Mouse (Mus musculus): ENCODE data around the gene Depdc1b. TPM values are rescaled to one million over a fixed set of nuclear protein-coding genes. Genes with fewer than 3 reads are reported as not detected.

Gene Depdc1b
- polyA plus RNA-seq, 1 experiment from 2014 or later = 5.4 TPM

GRCm38 (mm10) chr13:108439012-108439411 is 122.9 kb downstream of the Depdc1b start:
- Histone ChIP-seq H3K27ac (ENCODE audit: low read length) (no peak overlapping the region), H3K4me2 (ENCODE audit: low read length) (no peak overlapping the region), H3K9ac (replicated peaks; ENCODE audit: low read depth, low read length) (no peak overlapping the region), H3K4me3 (replicated peaks; ENCODE audit: low read length) (no peak overlapping the region), H3K36me3 (ENCODE audit: control insufficient read depth, insufficient read depth) (no peaks in the 10 kb centered on the region), H3K27me3 (replicated peaks; ENCODE audit: control insufficient read depth, insufficient read depth, low read length) (no peaks in the 10 kb centered on the region), H3K9me3 (ENCODE audit: control insufficient read depth, low read length) (no peaks in the 10 kb centered on the region), H3K4me1 (replicated peaks; ENCODE audit: control insufficient read depth, insufficient read depth, low read length) (no peaks in the 10 kb centered on the region)
- ATAC-seq = no peak
- 90% methylated on average over 1 of the region's 1 CpGs for WGBS

GRCm38 (mm10) chr13:108448348-108448931 is 132.3 kb downstream of the Depdc1b start:
- no peak for ATAC-seq
- H3K27ac ChIP-seq (ENCODE audit: low read length) = no peak overlapping the region
- 86% methylated on average over 11 of the region's 11 CpGs for WGBS

DNA sequence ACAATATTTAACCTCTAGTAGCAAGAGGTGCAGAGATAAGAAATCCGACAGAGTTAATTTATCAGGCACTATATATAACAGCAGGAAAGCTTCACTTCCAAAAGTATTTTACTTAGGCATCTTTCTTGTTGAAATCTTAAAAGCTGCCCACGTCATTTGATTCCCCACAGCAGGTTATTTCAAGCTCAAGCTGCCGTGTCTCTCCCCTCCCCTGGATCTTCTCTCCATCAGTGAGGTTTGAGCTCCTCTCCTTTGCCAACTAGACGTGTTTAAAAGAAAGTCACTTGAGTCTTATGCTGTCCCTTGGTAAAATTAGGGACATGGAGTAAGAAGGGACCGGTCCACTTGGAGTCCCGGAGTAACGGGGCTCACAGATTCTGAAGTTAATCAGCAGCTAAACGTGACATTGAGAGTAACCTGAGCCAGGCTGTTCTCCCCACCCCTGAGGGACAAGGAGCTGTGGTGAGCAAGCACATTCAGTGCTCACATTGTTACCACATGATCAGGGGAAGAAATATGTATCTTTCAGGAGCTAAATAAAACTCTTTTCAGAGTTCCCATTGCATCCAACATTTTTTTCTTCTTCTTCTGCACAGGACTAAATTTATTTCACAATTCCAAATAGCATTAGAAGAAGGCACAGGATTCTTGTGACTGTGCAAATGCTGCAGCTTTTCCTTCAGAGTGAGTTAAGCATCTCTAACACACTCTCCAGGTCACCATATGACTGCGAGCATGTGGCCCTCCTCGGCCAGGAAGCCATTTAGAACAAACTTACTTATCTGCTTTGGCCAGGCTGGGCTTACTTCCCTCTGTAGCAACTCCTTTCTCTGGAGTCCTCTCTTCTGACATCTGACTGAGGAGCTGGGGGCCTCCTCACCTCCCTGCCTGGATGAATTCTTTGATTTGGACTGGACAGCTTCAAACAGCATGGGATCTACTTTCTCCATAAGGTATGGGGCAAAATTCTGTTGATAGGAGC is 133.3 kb downstream of the Depdc1b start, which contains the start of gene Pde4d:
Gene Pde4d (plus strand): TSS at position 833 of the 982 bp plus-strand sequence.
- Histone ChIP-seq H3K36me3 (ENCODE audit: control insufficient read depth, insufficient read depth) (no peaks in the 10 kb centered on the region), H3K4me2 (ENCODE audit: low read length) (no peak within 1 kb of the TSS), H3K9me3 (ENCODE audit: control insufficient read depth, low read length) (no peaks in the 10 kb centered on the region), H3K27ac (ENCODE audit: low read length) (no peak within 1 kb of the TSS), H3K9ac (replicated peaks; ENCODE audit: low read depth, low read length) (no peak within 1 kb of the TSS), H3K27me3 (replicated peaks; ENCODE audit: control insufficient read depth, insufficient read depth, low read length) (no peaks in the 10 kb centered on the region), H3K4me1 (replicated peaks; ENCODE audit: control insufficient read depth, insufficient read depth, low read length) (no peaks in the 10 kb centered on the region), H3K4me3 (replicated peaks; ENCODE audit: low read length) (no peak within 1 kb of the TSS)
- no peak for ATAC-seq
- 59% methylated on average over 10 of the region's 10 CpGs for WGBS

More at GRCm38 (mm10) chr13:108448348-108448931, 132.3 kb downstream of the Depdc1b start:
- no peak overlapping the region for H3K9ac ChIP-seq (replicated peaks; ENCODE audit: low read depth, low read length)
- no peaks in the 10 kb centered on the region for H3K36me3 ChIP-seq (ENCODE audit: control insufficient read depth, insufficient read depth)
- H3K4me2 ChIP-seq (ENCODE audit: low read length) = no peak overlapping the region
- no peaks in the 10 kb centered on the region for H3K4me1 ChIP-seq (replicated peaks; ENCODE audit: control insufficient read depth, insufficient read depth, low read length)
- H3K9me3 ChIP-seq (ENCODE audit: control insufficient read depth, low read length) = no peaks in the 10 kb centered on the region
- H3K4me3 ChIP-seq (replicated peaks; ENCODE audit: low read length) = no peak overlapping the region
- H3K27me3 ChIP-seq (replicated peaks; ENCODE audit: control insufficient read depth, insufficient read depth, low read length) = no peaks in the 10 kb centered on the region

DNA sequence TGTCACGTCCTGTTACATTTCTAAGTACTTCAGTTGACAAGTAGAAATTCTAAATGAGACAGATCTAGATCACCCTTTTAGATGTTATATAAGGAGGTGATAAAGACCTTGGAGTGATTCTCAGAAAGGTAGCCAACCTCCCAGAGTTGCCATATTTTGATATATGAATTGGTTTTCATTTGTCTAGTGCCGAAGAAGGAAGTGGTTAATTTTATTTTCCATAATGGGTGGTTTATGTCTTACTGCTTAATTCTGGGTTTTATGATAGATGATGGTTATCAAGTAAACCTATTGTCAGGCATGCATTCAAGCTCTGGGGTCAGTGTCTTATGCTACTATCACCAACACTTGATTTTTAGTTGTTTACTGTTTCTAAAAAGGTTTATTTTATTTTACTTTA is 135.0 kb downstream of the Depdc1b start:
- Histone ChIP-seq H3K27me3 (replicated peaks; ENCODE audit: control insufficient read depth, insufficient read depth, low read length) (no peaks in the 10 kb centered on the region), H3K9me3 (ENCODE audit: control insufficient read depth, low read length) (no peaks in the 10 kb centered on the region), H3K9ac (replicated peaks; ENCODE audit: low read depth, low read length) (no peak overlapping the region), H3K27ac (ENCODE audit: low read length) (no peak overlapping the region), H3K4me2 (ENCODE audit: low read length) (no peak overlapping the region), H3K4me3 (replicated peaks; ENCODE audit: low read length) (no peak overlapping the region), H3K36me3 (ENCODE audit: control insufficient read depth, insufficient read depth) (no peaks in the 10 kb centered on the region), H3K4me1 (replicated peaks; ENCODE audit: control insufficient read depth, insufficient read depth, low read length) (no peaks in the 10 kb centered on the region)
- ATAC-seq = no peak
- 93% methylated on average over 2 of the region's 2 CpGs for WGBS

DNA sequence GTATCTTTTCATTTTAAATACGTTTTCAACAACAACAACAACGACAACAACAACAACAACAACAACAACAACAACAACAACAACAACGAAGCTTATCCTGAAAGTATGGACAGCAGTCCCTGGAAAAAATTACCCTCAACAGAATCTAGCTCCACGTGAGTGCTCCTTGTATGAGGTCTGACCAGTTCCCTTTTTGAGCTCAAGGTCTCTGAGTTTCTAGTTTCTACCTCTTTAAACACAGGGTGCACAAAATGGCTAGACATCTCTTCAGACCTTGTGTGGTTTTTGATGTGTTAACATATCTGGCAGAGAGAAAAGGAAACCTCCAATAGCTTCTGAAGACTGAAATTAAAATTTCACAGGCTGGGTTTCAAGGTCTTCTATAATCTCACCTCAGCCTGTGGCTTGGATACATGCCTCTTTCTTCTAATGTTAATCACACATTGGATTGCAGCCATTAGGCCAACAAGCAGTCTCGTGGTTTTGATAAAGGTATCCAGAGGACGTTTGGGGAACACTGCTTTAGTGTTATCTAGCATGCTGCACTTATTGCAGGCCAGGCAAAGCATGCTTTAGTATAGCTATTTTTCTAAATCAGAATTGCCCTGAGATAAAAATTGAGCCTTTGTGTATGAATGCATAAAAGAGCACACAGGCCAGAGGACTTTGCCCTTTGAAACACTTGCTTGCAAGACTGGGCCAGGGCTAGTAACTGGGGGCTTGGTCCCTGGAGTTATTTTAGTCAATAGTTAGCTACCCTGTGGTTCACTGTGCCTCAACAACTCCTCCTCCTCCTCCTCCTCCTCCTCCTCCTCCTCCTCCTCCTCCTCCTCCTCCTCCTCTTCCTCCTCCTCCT is 137.2 kb downstream of the Depdc1b start:
- WGBS = 68% methylated on average over 6 of the region's 6 CpGs
- H3K27me3 ChIP-seq (replicated peaks; ENCODE audit: control insufficient read depth, insufficient read depth, low read length) = no peaks in the 10 kb centered on the region
- ATAC-seq = no peak
- no peaks in the 10 kb centered on the region for H3K4me1 ChIP-seq (replicated peaks; ENCODE audit: control insufficient read depth, insufficient read depth, low read length)
- H3K27ac ChIP-seq (ENCODE audit: low read length) = no peak overlapping the region
- no peak overlapping the region for H3K4me2 ChIP-seq (ENCODE audit: low read length)
- H3K4me3 ChIP-seq (replicated peaks; ENCODE audit: low read length) = no peak overlapping the region
- H3K9me3 ChIP-seq (ENCODE audit: control insufficient read depth, low read length) = no peaks in the 10 kb centered on the region
- H3K9ac ChIP-seq (replicated peaks; ENCODE audit: low read depth, low read length) = no peak overlapping the region
- H3K36me3 ChIP-seq (ENCODE audit: control insufficient read depth, insufficient read depth) = no peaks in the 10 kb centered on the region

Other genes with a start within 250 kb of the Depdc1b start
- 63.4 and 72.8 TPM in 2 replicates for gene Ndufaf2, start 157.7 kb upstream of the Depdc1b start, polyA plus RNA-seq (2015; fragmentation: Nextera tagmentation; extraction: Ambion mirVana)
- 33.3 and 33.5 TPM in 2 replicates for gene Ercc8, start 157.6 kb upstream of the Depdc1b start, polyA plus RNA-seq (2015; fragmentation: Nextera tagmentation; extraction: Ambion mirVana)
- gene Elovl7, start 101.9 kb upstream of the Depdc1b start, polyA plus RNA-seq (2015; fragmentation: Nextera tagmentation; extraction: Ambion mirVana) = 1.8 and 2.4 TPM in 2 replicates
- gene Pde4d, start 133.6 kb downstream of the Depdc1b start, polyA plus RNA-seq (2015; fragmentation: Nextera tagmentation; extraction: Ambion mirVana) = 16.0 and 20.5 TPM in 2 replicates